Mouse (Mus musculus): ENCODE measurements around the gene Ankrd63. TPM values are rescaled to one million over a fixed set of nuclear protein-coding genes. Genes with fewer than 3 reads are reported as not detected.

Ankrd63 gene
- total RNA-seq (2014; fragmentation: Nextera tagmentation), result 0.77 and 1.0 TPM in 2 replicates
- 0.62 and 0.69 TPM in 2 replicates for total RNA-seq (2017)

DNA sequence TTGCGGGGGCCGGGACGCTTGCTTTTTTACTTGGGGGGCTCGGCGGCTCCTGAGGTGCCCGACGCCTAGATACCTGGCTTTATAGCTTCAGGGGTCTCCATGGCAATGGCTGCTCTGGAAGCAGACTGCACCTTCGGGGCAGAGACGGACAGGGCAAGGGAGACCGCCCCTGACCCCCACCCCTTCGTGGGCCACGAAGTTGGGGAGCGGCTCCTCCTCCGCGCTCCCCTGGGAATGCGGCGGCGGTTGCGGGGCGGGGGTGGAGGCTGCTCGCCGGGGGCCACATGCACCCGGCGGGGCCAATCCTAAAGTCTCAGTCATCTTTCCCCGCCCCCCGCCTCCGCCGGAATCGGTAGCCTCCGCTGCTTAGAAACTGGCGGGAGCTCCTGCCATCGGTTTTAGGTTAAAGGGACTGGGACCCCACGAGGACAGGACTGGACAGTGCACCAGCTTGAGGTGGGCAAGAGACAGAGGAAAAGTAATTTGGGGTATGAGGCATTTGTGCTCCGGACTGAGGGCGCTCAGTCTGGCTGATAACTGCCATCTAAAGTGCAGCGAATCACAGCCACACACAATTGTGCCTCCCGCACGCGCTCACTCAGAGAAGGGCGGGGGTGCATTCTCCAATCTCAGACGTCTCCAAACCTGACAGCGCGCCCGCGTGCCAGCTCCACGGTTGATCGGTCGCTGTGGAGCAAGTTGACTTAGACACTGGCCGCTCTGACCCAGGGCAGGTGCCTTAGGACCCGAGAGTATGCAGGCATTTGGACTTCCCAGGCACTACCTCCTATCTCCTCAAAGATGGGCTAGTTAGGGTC lies at the start of gene Ankrd63:
TSS of gene Ankrd63 (minus strand) at position 51 of the 818 bp plus-strand sequence.
- no peak for ATAC-seq (replicated peaks; ENCODE audit: poor library complexity, severe bottlenecking)

DNA sequence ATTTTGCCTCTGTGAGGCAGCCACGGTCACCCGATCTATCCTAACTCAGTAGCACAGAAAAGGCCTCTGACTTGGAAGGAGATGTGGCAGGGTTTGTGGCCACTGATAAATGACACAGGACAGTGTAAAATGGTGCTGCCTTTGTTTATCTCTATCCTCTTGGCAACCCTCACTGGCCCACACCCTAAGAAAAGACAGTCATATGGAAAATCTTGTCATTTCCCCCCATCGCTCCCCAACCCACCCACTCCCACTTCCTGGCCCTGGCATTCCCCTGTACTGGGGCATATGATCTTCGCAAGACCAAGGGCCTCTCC lies 49.0 kb upstream of the Ankrd63 start:
- ATAC-seq (replicated peaks; ENCODE audit: poor library complexity, severe bottlenecking), result no peak

DNA sequence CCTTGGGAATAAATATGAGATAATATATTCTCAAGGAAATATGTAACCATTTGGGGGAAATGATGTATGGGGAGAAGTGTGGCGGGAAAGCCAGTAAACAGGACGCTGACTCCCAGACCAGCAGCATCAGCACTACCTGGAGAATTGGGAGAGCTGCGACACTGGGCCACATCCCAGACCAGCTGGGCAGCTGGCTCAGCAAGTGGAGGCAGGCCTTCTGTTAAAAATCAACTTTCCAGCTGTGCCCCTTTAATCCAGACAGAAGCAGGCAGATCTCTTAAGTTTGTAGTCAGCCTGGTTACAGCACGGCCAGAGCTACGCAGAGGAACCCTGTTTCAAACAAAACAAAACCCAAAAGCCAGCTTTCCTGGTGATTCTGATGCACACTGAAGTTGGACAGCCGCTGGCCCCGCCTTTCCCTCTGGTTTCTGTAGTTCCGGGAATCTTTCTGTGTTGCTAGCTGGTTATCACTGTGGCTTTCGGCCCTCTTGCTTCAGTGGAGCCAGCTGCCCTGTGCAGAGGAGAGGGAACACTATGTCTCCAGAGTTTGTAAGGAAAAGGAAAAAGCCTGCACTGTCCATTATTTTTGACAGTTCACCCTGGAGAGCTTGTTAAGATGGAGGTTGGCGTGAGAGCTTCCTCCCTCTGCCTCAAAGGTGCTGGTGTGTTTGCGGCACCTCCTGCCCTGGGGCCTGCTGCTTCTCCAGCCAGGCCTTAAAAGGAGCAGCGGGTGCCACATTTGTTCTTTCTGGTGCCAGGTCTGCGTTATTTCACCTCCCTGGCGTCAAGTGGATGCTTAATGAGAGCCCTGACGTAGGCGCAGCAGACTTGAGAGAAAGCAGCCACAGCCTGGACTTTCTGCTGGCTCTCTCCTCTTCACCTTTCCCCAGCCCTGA lies 48.4 kb upstream of the Ankrd63 start:
- ATAC-seq (replicated peaks; ENCODE audit: poor library complexity, severe bottlenecking), result no peak

DNA sequence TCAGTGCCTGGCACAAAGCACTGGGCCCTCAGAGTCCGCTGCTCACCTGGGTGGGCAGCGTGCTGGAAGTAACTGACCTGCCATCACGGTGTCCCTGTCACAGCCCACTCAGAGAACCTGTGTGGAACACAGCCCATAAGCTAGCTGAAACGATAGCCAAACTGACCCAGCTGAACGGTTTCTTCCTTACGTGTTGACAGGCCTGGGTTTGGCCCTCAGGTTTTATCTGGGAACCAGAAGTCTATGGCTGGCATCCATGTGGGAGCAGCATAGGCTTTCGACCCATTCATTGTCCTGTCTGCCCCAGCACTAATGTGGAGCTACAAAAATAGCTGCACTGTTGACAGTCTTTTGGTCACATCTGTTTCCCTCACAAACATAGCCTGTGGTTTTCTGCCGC lies 46.7 kb upstream of the Ankrd63 start:
- no peak for ATAC-seq (replicated peaks; ENCODE audit: poor library complexity, severe bottlenecking)

DNA sequence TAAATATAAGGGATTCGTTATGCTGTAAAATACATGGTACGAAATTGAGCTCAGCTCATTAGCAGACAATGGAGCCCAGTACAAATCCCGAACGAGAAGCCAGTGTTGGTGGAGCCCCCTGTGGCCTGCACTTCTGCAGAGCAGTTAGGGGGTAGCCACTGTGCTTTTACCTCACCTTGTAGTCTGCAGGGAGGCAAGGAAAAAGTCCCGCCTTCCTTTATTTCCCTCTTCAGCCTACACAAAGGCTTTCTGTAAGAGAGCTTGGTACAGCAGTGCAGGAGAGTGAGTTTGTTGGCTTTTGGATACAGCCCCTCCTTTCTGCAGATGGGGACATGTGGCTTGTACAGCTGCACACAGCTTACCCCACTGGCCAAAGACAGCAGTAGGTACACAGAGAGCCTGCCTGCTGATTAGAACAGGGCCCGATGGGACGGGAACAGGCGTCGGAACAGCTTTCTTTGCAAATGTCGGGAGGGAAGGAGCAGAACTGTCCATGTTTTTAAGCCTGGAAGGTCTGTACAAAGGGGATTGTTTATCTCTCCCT lies 45.6 kb upstream of the Ankrd63 start:
- no peak for ATAC-seq (replicated peaks; ENCODE audit: poor library complexity, severe bottlenecking)

DNA sequence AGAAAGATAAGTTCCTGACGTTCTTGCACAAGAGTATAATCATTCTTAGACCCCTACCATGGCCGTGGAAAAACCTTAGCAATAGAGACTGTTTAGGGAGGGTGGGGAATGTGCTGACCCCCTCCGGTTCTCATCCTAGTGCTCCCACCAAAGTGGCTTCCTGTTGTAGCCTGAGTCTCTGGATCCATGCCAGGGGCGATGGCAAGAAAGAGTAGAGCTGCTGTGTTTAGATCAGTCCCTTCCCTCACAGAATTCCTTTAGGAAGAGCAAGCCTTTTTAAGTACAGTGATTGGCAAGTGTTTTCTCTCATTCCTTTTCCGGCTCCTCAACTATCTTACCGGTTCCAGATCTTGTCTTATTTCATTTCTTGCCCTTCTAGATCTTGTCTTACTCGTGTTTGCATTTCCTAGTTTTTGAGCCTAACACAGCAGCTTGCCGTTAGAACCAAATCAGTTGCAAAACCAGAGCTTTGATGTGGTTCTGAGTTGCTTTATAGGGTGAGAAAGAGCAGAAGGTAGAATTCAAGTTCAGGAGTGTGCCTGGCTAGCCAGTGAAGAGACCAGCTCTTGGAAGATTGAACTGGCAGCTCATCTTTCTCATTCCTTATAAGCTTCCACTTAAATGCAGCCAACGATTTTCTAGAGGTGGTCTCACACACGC lies 43.7 kb upstream of the Ankrd63 start:
- no peak for ATAC-seq (replicated peaks; ENCODE audit: poor library complexity, severe bottlenecking)

DNA sequence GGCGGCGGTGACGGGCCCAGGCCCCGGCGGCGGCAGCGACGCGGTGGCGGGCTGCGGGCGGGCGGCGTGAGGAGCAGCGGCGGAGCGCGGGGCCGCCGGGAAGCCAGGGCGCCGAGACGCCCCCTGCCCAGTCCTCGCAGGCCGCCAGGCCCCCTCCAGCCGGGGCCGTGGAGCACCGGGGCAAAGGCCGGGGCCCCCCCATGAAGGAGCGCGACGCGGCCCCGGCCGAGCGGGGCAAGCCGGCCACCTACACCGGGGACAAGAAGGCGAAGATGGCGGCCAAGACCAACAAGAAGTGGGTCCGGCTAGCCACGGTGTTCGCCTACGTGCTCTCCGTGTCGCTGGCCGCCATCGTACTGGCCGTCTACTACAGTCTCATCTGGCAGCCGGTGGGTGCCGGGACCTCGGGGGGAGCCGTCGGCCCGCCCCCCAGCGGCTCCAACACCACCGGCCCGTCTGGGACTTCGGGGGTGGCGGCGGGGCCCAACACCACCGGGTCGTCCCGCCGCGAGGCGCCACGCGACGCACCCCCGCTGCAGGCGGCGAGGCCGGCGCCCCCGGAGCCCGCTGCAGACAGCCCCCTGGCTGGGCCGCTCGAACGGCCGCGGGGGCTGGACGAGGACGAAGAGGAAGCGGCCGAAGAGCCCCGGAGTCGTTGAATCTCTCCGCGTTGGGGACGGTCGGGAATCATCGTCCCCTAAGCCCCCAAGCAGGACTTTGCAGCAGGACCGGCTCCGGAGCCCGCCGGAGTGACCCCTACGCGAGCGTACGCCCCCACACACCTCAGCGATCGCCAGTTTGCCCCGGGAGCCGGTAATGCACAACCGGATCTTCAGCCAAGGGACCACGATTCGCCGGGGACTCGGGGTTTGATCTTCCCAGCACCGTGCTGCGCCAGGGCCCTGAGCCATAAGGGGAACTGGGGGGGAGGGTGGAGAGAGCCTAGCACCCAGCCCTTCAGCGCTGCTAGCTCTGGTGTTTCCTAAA lies 42.4 kb upstream of the Ankrd63 start:
- ATAC-seq (replicated peaks; ENCODE audit: poor library complexity, severe bottlenecking), result peak; percentile 23

DNA sequence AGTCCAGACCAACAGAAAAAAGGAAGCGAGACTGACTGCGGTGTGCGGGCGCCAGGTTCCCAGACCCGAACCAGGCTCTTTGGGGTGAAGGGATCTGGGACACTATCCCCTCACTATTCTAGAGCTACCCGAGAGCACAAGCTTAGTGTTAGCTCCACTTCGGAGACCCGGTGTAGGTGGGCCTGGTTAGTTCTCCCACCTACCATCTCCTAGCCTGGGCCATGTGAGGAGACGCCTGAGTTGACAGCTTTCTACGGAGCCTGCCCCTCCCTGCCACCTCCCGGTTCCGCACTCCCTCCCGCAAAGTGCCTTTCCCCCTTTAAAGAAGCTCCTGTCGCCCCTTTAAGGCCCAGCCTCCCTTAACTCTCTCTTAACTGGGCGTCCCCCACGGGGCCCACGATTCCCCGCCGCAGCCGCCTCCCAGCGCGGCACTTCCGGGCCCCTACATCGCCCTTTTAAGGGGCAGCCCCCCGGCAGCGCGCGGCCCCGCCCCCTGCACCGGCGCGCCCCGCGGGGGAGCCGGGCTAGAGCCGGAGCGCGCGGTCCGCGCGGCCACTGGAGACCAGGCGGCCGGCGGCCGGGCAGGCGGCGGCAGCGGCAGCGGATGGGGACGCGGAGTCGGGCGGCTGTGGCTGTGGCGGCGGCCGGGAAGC lies 41.6 kb upstream of the Ankrd63 start, which contains the start of gene Inafm2:
TSS of gene Inafm2 (plus strand) at position 527 of the 653 bp plus-strand sequence.
- peak; percentile 65 for ATAC-seq (replicated peaks; ENCODE audit: poor library complexity, severe bottlenecking)

DNA sequence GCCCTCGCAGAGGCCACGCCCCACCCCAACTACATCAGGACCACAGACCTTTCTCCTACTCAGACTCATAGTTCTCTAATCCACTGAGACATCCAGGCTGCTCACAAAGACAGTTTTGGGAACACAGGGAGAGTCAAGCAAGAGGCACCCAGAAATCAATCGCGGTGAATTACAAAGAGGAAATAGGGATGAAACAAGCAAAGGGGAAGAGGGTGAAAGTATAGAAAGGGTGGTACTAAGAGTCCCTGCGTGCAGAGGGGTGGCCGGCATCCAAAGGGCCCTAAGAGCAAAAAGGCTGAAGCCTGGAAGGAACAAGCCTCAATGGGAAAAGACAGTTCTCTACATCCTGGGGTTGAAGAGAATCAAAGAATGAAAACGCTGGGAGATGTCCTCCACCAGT lies 40.9 kb upstream of the Ankrd63 start:
- peak; percentile 35 for ATAC-seq (replicated peaks; ENCODE audit: poor library complexity, severe bottlenecking)

DNA sequence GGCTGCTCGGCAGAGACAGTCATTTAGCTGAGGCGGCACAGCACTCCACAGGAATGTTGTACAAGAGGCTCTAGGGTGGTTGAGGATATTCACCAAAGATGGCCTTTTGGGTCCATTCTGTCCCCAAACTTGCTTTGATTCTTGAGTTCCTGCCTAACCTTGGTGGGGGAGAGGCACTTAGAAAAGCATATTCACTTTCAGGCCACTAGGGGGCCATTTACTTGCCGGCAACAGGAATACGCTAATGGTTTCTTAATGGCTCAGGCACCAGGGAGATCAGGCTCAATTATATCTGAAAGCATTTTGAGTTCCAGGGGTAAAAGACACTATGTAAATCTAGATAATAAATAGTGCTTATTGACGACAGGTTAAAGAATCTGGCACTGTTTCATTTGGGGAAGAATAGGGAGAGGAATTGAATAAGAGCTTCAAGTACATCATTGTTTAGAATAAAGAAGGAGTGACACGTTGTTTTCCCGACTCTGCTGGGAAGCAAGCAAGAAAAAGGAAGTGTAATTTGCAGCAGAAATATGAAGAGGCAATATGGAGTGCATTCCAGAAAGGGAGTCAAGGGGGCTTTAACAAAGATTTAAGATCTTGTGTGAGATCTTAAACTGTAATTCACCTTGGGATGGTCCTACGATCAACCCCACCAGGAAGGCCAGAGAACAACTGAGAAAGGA lies 39.6 kb upstream of the Ankrd63 start:
- ATAC-seq (replicated peaks; ENCODE audit: poor library complexity, severe bottlenecking), result peak; percentile 38

DNA sequence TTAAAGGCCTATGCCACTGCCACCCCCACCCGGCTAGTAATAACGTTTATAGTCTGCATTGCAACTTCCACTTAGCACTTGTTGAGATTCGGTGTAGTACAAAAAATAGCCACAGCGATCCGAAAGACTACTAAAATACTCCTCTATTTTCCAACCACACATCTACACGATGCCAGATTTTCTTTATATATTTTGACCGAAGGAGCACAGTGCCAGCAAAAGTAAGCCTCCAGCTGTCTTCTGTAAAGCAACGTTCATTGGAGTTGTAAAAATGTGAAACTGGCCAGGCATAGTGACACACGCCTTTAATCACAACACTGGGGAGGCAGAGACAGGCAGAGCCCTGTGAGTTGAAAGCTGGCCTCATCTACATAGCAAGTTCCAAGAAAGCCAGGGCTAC lies 37.4 kb upstream of the Ankrd63 start:
- ATAC-seq (replicated peaks; ENCODE audit: poor library complexity, severe bottlenecking), result no peak

DNA sequence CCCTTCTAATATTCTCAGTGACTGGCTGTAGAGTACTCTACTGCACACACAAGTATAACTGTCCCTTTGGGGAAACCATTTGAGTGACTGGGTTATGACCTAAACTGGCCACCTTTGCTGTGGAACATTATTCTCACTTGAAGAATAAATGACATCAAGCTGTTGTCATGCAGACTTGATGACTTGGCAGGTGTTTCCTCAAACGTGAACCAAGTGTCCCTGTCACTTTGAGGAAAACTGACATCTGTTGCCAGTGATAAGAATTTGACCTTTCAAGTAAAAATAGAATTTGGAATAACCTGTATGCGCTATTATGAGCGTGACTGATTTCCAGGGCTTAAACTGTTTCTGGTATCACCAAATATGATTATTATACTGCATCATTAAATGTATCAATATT lies 36.6 kb upstream of the Ankrd63 start:
- no peak for ATAC-seq (replicated peaks; ENCODE audit: poor library complexity, severe bottlenecking)

DNA sequence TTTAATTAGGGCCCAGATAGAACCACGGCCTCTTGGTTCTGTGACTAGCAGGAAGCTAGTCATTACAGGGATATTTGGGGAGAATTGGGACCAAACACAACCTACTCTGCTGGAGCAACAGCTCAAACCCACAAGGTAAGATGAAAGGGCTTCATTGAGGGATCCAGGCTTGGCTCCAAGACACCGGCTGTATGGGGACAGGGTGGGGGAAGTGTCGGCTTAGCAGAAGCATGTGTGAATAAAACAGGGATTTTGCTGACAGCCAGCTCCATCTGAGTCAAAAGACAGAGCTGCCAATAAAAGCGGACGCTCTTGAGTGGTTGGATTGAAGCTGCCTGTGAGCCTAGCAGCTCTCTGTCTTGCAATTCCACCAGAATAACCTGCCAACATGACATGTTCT lies 29.6 kb upstream of the Ankrd63 start:
- no peak for ATAC-seq (replicated peaks; ENCODE audit: poor library complexity, severe bottlenecking)

DNA sequence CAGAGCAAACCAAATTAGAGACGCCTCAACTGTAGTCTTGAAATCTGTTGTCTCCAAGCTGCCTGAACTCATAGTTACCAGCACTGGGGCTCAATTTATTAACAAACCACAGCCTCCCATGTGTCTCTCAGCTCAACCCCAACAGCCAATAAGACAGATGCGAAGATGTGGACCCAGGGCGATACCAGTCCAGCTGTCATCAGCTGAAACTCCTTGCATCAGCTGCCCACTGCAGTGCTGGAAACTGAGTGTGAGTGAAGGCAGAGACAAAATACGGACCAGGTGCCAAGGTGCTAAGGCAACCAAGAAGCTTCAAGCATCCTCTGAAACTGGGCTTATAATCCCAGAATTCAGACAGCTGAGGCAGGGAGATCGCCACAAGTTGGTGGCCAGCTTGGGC lies 28.2 kb upstream of the Ankrd63 start:
- no peak for ATAC-seq (replicated peaks; ENCODE audit: poor library complexity, severe bottlenecking)

DNA sequence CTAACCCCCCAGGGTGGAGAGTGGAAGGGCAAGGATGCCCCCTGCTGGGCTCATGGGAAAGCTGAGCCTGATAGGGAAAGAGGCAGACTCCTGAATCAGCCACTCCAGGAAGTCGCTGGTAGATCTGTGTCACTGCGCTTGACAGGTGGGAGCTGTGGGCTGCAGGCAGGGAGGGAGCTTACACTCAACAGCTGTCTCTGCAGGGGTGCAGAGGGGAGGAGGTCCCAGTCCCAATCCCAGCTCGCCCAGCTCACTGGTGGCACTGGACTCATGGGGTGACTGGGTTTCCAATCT lies 26.8 kb upstream of the Ankrd63 start:
- ATAC-seq (replicated peaks; ENCODE audit: poor library complexity, severe bottlenecking), result peak; percentile 53

DNA sequence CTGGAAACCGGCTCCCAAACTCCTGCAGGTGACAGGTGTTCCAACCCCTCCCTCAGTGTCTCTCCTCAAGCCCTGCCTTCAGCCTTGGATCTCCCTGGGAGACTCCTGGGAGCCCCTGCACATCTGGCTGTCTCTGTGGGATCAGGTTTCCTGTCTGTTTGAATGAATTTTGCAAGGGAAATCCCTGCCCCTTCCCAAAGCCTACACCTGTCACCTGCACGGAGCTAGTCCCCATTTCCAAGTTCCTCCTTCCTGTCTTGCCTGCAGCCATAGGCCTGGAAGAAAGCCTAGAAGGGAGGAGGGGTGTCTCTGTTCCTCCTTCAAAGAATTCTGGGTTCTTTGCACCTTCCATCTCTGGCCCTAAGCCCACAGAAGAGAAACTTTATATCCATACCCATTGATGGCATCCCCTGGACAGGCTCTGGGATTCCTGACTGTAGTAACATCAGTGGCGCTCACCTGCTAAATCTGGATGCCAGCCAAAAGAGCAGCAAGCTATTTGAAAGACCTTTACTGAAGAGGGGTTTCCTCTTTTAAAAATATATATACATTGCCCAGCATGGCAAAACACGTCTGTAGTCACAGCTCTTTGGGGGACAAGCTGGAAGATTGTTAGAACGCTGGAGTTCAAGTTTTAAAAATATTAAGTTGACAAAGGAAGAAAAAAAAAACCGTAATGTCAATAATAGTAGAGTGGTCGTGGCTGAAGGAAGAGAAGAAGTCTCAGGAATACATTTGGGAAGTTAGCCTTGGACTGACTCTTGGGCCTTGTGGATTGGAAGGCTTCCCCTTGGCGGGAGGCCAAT lies 26.3 kb upstream of the Ankrd63 start:
- ATAC-seq (replicated peaks; ENCODE audit: poor library complexity, severe bottlenecking), result no peak

DNA sequence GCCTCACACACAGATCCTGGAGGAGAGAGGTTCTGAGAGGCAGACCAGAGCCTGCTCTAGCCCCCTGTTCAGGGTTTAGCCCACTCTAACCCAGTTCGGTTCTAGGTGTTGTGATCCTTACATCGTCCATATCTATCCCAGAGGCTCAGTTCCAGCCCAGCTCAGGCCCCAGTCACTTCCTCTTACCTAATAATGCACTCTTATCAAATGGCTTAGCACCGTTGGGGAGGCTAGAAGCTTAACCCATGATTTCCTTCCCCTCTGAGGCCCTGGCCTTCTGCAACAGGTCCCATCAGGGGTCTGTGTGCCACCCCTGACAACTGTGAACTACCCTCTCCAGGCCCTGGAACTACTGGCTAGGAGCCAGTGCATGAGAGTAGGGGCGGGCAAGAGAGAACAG lies 25.4 kb upstream of the Ankrd63 start:
- ATAC-seq (replicated peaks; ENCODE audit: poor library complexity, severe bottlenecking), result peak; percentile 60

DNA sequence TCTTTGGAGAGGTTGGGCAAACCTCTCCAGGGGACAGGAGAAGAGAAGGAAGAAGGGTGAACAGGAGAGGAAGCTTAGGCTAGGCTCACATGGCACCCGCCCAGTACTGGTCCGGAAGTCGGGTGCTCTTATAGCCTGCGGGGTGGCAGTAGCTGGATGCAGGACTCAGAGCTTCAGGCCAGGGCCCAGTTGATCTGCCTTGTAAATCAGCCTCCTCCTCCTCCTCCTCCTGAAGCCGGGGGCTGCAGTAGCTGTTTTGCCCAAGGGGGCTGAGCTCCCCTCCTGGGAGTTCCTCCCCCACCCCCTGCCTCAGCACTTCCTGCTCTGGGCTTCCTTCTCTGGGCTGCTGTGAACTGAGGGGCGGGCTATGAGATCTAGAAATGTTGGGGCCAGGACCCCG lies 24.6 kb upstream of the Ankrd63 start, which contains the start of gene Plcb2:
TSS of gene Plcb2 (minus strand) at position 102 of the 400 bp plus-strand sequence.
- peak; percentile 48 for ATAC-seq (replicated peaks; ENCODE audit: poor library complexity, severe bottlenecking)
